Mouse (Mus musculus) CH12.LX (cell line): ENCODE measurements at regions not wholly inside any gene's neighbourhood (a gene's known extent, or its start where the extent isn't known, plus 50 kb on each side); places are given as distances from the start of the nearest gene placed in this dataset.

Experiments
- CHD1 ChIP-seq: IDR thresholded peaks from 2 replicates; pipeline ENCODE4 v1.6.1; 2012; ENCODE audit warnings: low read depth, low read length, improper control_type of control experiment, inconsistent platforms
- MAFK ChIP-seq: IDR thresholded peaks from 2 replicates; pipeline ENCODE4 v1.6.1; 2011; ENCODE audit warnings: low read length, improper control_type of control experiment; ENCODE audit not compliant: insufficient replicate concordance
- POLR2A ChIP-seq: IDR thresholded peaks from 2 replicates; pipeline ENCODE4 v1.6.1; 2011; ENCODE audit warnings: low read depth, mild to moderate bottlenecking, improper control_type of control experiment, low read length
- RCOR1 ChIP-seq: conservative IDR thresholded peaks from 2 replicates; pipeline ENCODE4 v1.6.1; 2012; ENCODE audit warnings: low read depth, mild to moderate bottlenecking, inconsistent platforms, low read length, improper control_type of control experiment
- USF1 ChIP-seq: IDR thresholded peaks from 2 replicates; pipeline ENCODE4 v1.6.1; 2014; ENCODE audit warnings: low read depth, mild to moderate bottlenecking, inconsistent platforms, low read length, improper control_type of control experiment
- ZMIZ1 ChIP-seq: IDR thresholded peaks from 2 replicates; pipeline ENCODE4 v1.6.1; 2012; ENCODE audit warnings: low read depth, mild to moderate bottlenecking, inconsistent platforms, low read length, improper control_type of control experiment

GRCm38 (mm10) chr2:142554851-142555250 is 346.5 kb downstream of the Kif16b start:
- TF ChIP-seq ZMIZ1 (no peak), USF1 (no peak), MAFK (no peak), CHD1 (no peak), RCOR1 (no peak), POLR2A (no peak)
